26 mouse cellular contexts compared by ENCODE assay signal in the genomic region with DNA sequence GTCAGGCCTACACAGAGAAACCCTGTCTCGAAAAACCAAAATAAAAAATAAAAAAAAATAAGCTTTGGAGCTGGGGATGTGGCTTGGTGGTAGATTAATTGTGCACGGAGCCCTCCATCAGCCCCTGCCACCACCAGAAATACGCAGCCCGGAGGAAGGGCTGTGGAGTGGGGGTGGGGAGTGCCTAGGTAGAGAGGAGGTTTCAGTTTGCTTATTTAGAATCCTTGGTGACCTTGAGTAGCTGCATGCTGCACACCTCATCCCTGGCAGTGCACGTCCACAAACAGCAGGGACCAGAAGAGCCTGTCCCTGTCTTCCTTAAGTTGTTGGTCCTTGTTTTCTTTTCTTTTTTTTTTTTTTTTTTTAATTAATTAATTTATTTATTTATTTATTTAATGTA.
"Had no signal": no experiment of that assay in that cellular context is flagged by ENCODE, and none has a peak within 500 bp of the region (broad histone marks: within the 10 kb centered on the region; RNA-seq: fewer than 3 reads in every experiment).

No protein-coding gene starts in this region.

- H3K4me2 ChIP-seq: heart, embryonic 11.5 days; heart, embryonic 13.5 days; heart, embryonic 15.5 days; hindbrain, embryonic 13.5 days; hindbrain, embryonic 15.5 days; kidney, embryonic 15.5 days; limb, embryonic 13.5 days; limb, embryonic 15.5 days; liver, embryonic 12.5 days had no signal

- ATAC-seq: hindbrain, postnatal 0 days; intestine, embryonic 16.5 days; liver, embryonic 12.5 days had no signal

- H3K9ac ChIP-seq: heart, embryonic 13.5 days; heart, embryonic 15.5 days; hindbrain, embryonic 13.5 days; hindbrain, embryonic 15.5 days; kidney, embryonic 15.5 days; limb, embryonic 13.5 days; limb, embryonic 15.5 days; liver, embryonic 12.5 days; liver, embryonic 14.5 days had no signal

- DNase-seq: gastrocnemius, adult 2 months; gastrocnemius, postnatal 10 days; gastrocnemius, postnatal 25 days; heart, adult 11 months; heart, adult 2 months; heart, postnatal 14 days; heart, postnatal 36 days; kidney, adult 11 months; kidney, adult 2 months; kidney, adult 9 months; kidney, postnatal 14 days; kidney, postnatal 36 days; left cerebral cortex, postnatal 4 days had no signal

- H3K4me3 ChIP-seq: gastrocnemius, adult 2 months; heart, adult 2 months; heart, embryonic 13.5 days; heart, embryonic 15.5 days; hindbrain, embryonic 13.5 days; hindbrain, embryonic 15.5 days; kidney, embryonic 15.5 days; limb, embryonic 13.5 days; limb, embryonic 15.5 days; liver, embryonic 12.5 days had no signal

- H3K9me3 ChIP-seq: heart, embryonic 13.5 days; heart, embryonic 15.5 days; hindbrain, embryonic 13.5 days; hindbrain, embryonic 15.5 days; kidney, embryonic 15.5 days; limb, embryonic 13.5 days; limb, embryonic 15.5 days; liver, embryonic 12.5 days had no signal

- H3K27ac ChIP-seq: gastrocnemius, adult 2 months; heart, adult 2 months; heart, embryonic 13.5 days; heart, embryonic 15.5 days; hindbrain, embryonic 13.5 days; hindbrain, embryonic 15.5 days; hindbrain, postnatal 0 days; kidney, embryonic 15.5 days; kidney, postnatal 0 days; limb, embryonic 13.5 days; limb, embryonic 15.5 days; liver, embryonic 12.5 days; liver, embryonic 14.5 days had no signal

- H3K27me3 ChIP-seq: heart, embryonic 13.5 days; heart, embryonic 15.5 days; hindbrain, embryonic 13.5 days; hindbrain, embryonic 15.5 days; kidney, embryonic 15.5 days; limb, embryonic 13.5 days; limb, embryonic 15.5 days; liver, embryonic 12.5 days had no signal

- H3K4me1 ChIP-seq: heart, embryonic 13.5 days; heart, embryonic 15.5 days; limb, embryonic 15.5 days had no signal
